Mouse (Mus musculus): ENCODE measurements around the gene Pde6h.

Gene Pde6h

GRCm38 (mm10) chr6:136912751-136913265, 10.8 kb upstream of the Pde6h start:
- DNase-seq (ENCODE audit: low read depth) = no peak

- DNase-seq (ENCODE audit: low read depth) = no peak
These were observed 10.1 kb upstream of the Pde6h start for GRCm38 (mm10) chr6:136913384-136914126.

- no peak for DNase-seq (ENCODE audit: low read depth)
These were observed 9.4 kb upstream of the Pde6h start for GRCm38 (mm10) chr6:136914234-136914633.

GRCm38 (mm10) chr6:136915721-136916395, 7.8 kb upstream of the Pde6h start:
- no peak for DNase-seq (ENCODE audit: low read depth)

- no peak for DNase-seq (ENCODE audit: low read depth)
These were observed 5.7 kb upstream of the Pde6h start for GRCm38 (mm10) chr6:136917885-136918284.

- peak; percentile 77 for DNase-seq (ENCODE audit: low read depth)
These were observed 3.0 kb upstream of the Pde6h start for GRCm38 (mm10) chr6:136920320-136921257.

GRCm38 (mm10) chr6:136921601-136922000, 2.0 kb upstream of the Pde6h start:
- no peak for DNase-seq (ENCODE audit: low read depth)

- DNase-seq (ENCODE audit: low read depth) = no peak
These were observed 1.6 kb upstream of the Pde6h start, which contains the start of gene Erp27 for GRCm38 (mm10) chr6:136922080-136922479. TSS of gene Erp27 (minus strand) at chr6:136922180.

GRCm38 (mm10) chr6:136922871-136923270, 761 bp upstream of the Pde6h start:
- DNase-seq (ENCODE audit: low read depth) = no peak

GRCm38 (mm10) chr6:136925049-136925448, 1.4 kb downstream of the Pde6h start:
- no peak for DNase-seq (ENCODE audit: low read depth)

- no peak for DNase-seq (ENCODE audit: low read depth)
These were observed 4.0 kb downstream of the Pde6h start for GRCm38 (mm10) chr6:136927626-136928025.

- DNase-seq (ENCODE audit: low read depth) = peak; percentile 97
These were observed 7.0 kb downstream of the Pde6h start for GRCm38 (mm10) chr6:136930677-136931076.

- DNase-seq (ENCODE audit: low read depth) = no peak
These were observed 7.6 kb downstream of the Pde6h start for GRCm38 (mm10) chr6:136931246-136931645.

GRCm38 (mm10) chr6:136934068-136934467, 10.4 kb downstream of the Pde6h start:
- no peak for DNase-seq (ENCODE audit: low read depth)

GRCm38 (mm10) chr6:136935233-136935632, 11.6 kb downstream of the Pde6h start:
- peak; percentile 56 for DNase-seq (ENCODE audit: low read depth)

- DNase-seq (ENCODE audit: low read depth) = no peak
These were observed 12.7 kb downstream of the Pde6h start for GRCm38 (mm10) chr6:136936361-136936760.

GRCm38 (mm10) chr6:136937117-136937516, 13.5 kb downstream of the Pde6h start:
- no peak for DNase-seq (ENCODE audit: low read depth)

GRCm38 (mm10) chr6:136938331-136939126, 14.9 kb downstream of the Pde6h start:
- peak; percentile 84 for DNase-seq (ENCODE audit: low read depth)

GRCm38 (mm10) chr6:136939326-136940187, 15.9 kb downstream of the Pde6h start:
- peak; percentile 80 for DNase-seq (ENCODE audit: low read depth)
